Mouse (Mus musculus) regulatory T cell (primary cell): ENCODE data around the gene Olfr853.

ENCODE experiments used
- in situ Hi-C: fragments of 300-600 bp; cut with MboI, MseI; formaldehyde crosslinking; loops from one replicate; pipeline ENCODE4 v1.15.1; 2025; ENCODE audit warnings: high pct_unique_total_duplicates

Gene Olfr853

GRCm38 (mm10) chr9:19540976-19541375 is at the start of gene Olfr853:
Gene Olfr853 (minus strand): TSS chr9:19541076.
- in situ Hi-C loops, result no loop called here

DNA sequence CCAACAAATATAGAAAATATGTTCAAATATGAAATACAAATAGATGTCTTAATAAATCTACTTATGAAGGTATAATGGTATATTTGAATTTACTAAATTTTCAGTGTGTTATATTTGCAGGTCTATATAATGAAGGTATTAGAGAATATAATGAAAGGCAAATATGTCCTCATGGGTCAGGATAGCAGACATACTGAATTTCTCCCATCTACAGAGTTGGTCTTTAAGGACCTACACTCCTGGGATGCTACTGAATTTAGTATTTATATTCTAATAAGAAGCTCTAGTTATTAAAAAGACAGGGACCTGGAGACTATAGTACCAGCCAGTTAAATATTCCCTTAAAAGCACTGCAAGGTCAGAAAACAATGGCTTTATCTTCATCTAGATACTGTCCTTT is 41.4 kb upstream of the Olfr853 start, which contains the start of gene Olfr855:
TSS of gene Olfr855 (plus strand) at position 301 of the 400 bp plus-strand sequence.
- in situ Hi-C loops, result no loop called here

DNA sequence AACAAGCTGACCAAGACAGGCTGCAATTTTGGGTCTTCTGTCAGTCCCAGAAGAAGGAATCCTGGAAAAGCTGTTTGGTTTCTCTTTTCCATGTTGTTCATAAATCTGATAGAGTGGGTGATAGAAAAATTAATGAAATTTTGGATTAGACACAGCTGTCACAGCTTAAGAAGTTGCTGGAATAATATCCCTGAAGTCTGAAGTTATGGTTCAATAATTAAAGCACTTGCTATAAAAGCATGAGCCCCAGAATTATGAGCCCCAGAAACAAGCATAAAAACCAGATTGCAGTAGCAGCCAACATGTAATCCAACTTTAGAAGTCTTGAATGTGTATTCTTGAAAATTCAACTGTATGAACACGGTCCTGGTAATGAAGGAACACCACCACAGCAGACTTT is 26.4 kb upstream of the Olfr853 start, which contains the start of gene Olfr854:
TSS of gene Olfr854 (minus strand) at position 101 of the 400 bp plus-strand sequence.
- in situ Hi-C loops, result loop anchor here (10.0 kb wide), 1 partner anchor 612 kb away; no protein-coding TSS in a partner anchor

DNA sequence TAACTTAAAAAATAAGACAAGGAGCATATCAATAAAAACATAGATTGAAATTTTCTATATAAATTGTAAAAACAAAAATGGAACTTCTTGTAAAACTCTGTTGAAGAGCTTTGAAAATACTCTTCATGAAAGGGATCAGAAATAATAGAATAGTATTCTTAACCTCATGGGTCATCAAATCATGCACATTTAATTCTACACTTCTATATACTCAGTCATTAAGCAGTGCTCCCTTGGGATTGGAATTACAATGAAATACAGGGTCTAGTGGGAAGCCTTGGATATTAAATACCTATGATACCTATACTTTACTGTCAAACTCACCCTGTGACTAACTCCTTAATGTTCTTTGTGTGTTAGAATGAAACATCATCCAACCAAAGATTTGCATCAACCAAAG is 47.9 kb downstream of the Olfr853 start, which contains the start of gene Olfr851:
TSS of gene Olfr851 (plus strand) at position 301 of the 400 bp plus-strand sequence.
- in situ Hi-C loops, result no loop called here
